Mouse (Mus musculus) liver, embryonic 14.5 days (tissue): Measurements from ENCODE around the gene Lpar5. TPM values are rescaled to one million over a fixed set of nuclear protein-coding genes. Genes with fewer than 3 reads are reported as not detected.

Experiments
- ATAC-seq: fragments of 200-750 bp; cut with Nextera tagmentation; 2 replicates; pipeline ENCODE4 v1.8.0; 2017; ENCODE audit warnings: moderate number of reproducible peaks, mild to moderate bottlenecking, moderate library complexity; ENCODE audit not compliant: insufficient read depth
- DNase-seq, 3 experiments: peaks; one replicate each; pipeline ENCODE4 v3.0.0-alpha.2; 2012 to 2013; ENCODE audit warnings: low read depth in 3 of 3, low spot score in 3 of 3
- H3K27ac ChIP-seq: fragments of 300-500 bp; sonication (generic); 2 replicates; pipeline ENCODE4 v1.5.1; 2014; ENCODE audit warnings: moderate library complexity, mild to moderate bottlenecking, control low read depth, inconsistent platforms
- H3K27me3 ChIP-seq: fragments of 300-500 bp; sonication (generic); 2 replicates; pipeline ENCODE4 v1.6.1; 2014; ENCODE audit warnings: mild to moderate bottlenecking, low read length, moderate library complexity; ENCODE audit not compliant: control insufficient read depth, insufficient read depth
- H3K36me3 ChIP-seq: fragments of 300-500 bp; sonication (generic); replicated peaks from 2 replicates; pipeline ENCODE4 v1.6.1; 2014; ENCODE audit warnings: low read depth; ENCODE audit not compliant: control insufficient read depth, insufficient read depth
- H3K4me1 ChIP-seq, 2 experiments: fragments of 200-500 bp in 1 of 2; fragments of 300-500 bp in 1 of 2; sonication (generic) in 1 of 2; replicated peaks; 2 replicates each; pipeline ENCODE4 v1.6.1; 2012 to 2014; ENCODE audit warnings: antibody characterized with exemption in 1 of 2, inconsistent platforms in 1 of 2, low read length in 1 of 2; ENCODE audit not compliant: control insufficient read depth in 2 of 2, insufficient read depth in 2 of 2
- H3K4me2 ChIP-seq: fragments of 300-500 bp; sonication (generic); 2 replicates; pipeline ENCODE4 v1.6.1; 2014; ENCODE audit warnings: low read depth, mild to moderate bottlenecking, control low read depth, moderate library complexity
- H3K4me3 ChIP-seq, 2 experiments: fragments of 200-500 bp in 1 of 2; fragments of 300-500 bp in 1 of 2; sonication (generic) in 1 of 2; 2 replicates each; pipeline ENCODE4 v1.5.1; 2012 to 2014; ENCODE audit warnings: low read depth in 2 of 2, low read length in 2 of 2, mild to moderate bottlenecking in 2 of 2, control low read depth in 1 of 2, inconsistent platforms in 1 of 2, moderate library complexity in 1 of 2; ENCODE audit not compliant: insufficient read depth in 1 of 2
- H3K9ac ChIP-seq: fragments of 300-500 bp; sonication (generic); replicated peaks from 2 replicates; pipeline ENCODE4 v1.6.1; 2014; ENCODE audit warnings: mild to moderate bottlenecking, control low read depth, moderate library complexity
- H3K9me3 ChIP-seq: fragments of 300-500 bp; sonication (generic); 2 replicates; pipeline ENCODE4 v1.6.1; 2016; ENCODE audit warnings: low read length, mixed read lengths; ENCODE audit not compliant: control insufficient read depth
- CTCF ChIP-seq: IDR thresholded peaks from 2 replicates; pipeline ENCODE4 v1.5.1; 2016; ENCODE audit warnings: antibody characterized with exemption, low read depth, control low read depth
- EP300 ChIP-seq: IDR thresholded peaks from 2 replicates; pipeline ENCODE4 v1.6.1; 2016; ENCODE audit warnings: antibody characterized with exemption, low read depth
- WGBS: fragments of 180-500 bp; shearing (Covaris S2); extraction: QIAGEN DNeasy Blood & Tissue Kit; methylation state at CpG from one replicate; pipeline ENCODE4 v1.1.7; 2014; ENCODE audit not compliant: insufficient replicate concordance; 5-methylcytosine and 5-hydroxymethylcytosine counted together
- polyA plus RNA-seq, 2 experiments: library from polyadenylated mRNA; depleted of rRNA in 1 of 2; stranded (reverse) in 1 of 2; unstranded in 1 of 2; fragments of >200 nt; fragmentation: Nextera tagmentation in 1 of 2; extraction: Ambion mirVana in 1 of 2; gene quantifications; 2 replicates each; pipeline versions ENCODE4 v1.2.1 to v1.2.3; 2012 to 2014

The Lpar5 gene
- polyA plus RNA-seq, 2 experiments = 1.0 to 1.6 TPM

DNA sequence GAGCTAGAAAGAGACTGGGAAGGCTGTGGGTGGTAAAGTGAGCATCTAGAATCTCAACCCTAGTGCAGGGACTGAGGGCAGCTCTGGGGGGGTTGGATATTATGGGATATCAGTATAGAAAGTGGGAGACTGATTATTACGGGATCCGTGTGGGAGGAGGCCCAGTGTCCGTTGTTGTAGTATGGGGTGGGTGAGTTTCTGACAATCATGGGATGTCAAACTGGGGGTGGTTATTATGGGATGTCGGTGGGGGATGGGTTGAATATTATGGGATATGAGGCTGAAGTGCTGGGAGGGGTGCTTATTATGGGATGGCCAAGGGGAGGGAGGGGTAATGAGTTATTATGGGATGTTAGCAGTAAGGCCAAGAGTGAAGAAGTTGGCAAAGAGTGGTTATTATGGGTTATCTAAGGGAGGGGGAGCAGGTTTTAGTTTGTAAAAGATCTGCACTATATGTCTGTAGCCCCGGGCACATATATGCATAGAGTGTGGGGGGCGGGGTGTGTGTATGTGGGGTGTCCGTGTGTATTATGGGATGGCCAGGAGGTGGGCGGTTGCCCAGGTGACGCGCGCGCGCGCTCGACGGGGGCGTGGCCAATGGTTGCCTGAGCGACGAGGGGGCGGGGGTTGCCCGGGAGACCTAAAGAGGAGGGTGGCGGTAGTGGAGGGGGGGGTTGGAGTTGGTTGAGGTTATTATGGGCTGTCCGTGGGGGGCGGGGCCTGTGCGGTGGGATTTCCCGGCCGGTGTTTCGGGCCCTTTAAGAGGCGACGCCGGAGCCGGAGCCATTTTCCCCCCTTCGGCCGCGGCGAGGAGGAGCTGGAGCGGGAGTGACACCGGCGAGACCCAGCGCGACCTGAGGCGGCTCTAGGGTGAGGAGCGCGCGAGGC, 27.9 kb downstream of the Lpar5 start, which contains the start of gene Chd4:
Chd4 (plus strand) TSS at position 591 of the 888 bp plus-strand sequence.
- H3K9me3 ChIP-seq = no peaks in the 10 kb centered on the region
- peak within 1 kb of the TSS; percentile 82 for H3K27ac ChIP-seq
- TF ChIP-seq EP300 (no peak), CTCF (no peak)
- H3K4me1 ChIP-seq = peaks cover 32 to 34% of the 10 kb centered on the region in 2 experiments
- DNase-seq (peak; percentile 82 to 85 (median 84)), ATAC-seq (peak; percentile 80)
- H3K4me3 ChIP-seq = peak within 1 kb of the TSS; percentile 85 to 88
- H3K27me3 ChIP-seq = no peaks in the 10 kb centered on the region
- H3K36me3 ChIP-seq = peaks cover 21% of the 10 kb centered on the region
- WGBS = 2% methylated on average over 34 of the region's 45 CpGs
- peak within 1 kb of the TSS; percentile 88 for H3K9ac ChIP-seq
- H3K4me2 ChIP-seq = peak within 1 kb of the TSS; percentile 89

DNA sequence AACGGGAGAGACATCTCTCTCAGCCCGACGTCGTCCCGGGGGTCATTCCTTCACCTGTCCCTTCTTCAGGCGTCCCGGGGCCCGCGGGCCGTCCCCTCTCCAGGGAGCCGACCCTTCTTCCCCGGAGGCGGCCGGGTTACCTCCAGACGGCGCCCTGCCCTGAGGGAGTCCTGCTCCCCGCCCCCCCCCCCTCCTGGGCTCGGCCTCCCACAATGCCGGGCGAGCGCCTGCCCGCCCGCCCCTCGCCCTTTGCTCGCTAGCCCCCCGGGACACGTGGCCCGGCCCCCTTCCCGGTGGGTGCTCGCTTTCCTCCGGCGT, 28.5 kb downstream of the Lpar5 start:
- Histone ChIP-seq H3K4me3 (peak overlapping the region; percentile 85 to 88), H3K4me2 (peak overlapping the region; percentile 89), H3K9ac (peak overlapping the region; percentile 88), H3K9me3 (no peaks in the 10 kb centered on the region), H3K4me1 (peaks cover 30% of the 10 kb centered on the region in 2 experiments), H3K36me3 (peaks cover 27% of the 10 kb centered on the region), H3K27me3 (no peaks in the 10 kb centered on the region), H3K27ac (peak overlapping the region; percentile 82)
- peak; percentile 52 for ATAC-seq
- TF ChIP-seq CTCF (no peak), EP300 (no peak)
- DNase-seq = no peak
- WGBS = 0% methylated on average over 16 of the region's 32 CpGs

DNA sequence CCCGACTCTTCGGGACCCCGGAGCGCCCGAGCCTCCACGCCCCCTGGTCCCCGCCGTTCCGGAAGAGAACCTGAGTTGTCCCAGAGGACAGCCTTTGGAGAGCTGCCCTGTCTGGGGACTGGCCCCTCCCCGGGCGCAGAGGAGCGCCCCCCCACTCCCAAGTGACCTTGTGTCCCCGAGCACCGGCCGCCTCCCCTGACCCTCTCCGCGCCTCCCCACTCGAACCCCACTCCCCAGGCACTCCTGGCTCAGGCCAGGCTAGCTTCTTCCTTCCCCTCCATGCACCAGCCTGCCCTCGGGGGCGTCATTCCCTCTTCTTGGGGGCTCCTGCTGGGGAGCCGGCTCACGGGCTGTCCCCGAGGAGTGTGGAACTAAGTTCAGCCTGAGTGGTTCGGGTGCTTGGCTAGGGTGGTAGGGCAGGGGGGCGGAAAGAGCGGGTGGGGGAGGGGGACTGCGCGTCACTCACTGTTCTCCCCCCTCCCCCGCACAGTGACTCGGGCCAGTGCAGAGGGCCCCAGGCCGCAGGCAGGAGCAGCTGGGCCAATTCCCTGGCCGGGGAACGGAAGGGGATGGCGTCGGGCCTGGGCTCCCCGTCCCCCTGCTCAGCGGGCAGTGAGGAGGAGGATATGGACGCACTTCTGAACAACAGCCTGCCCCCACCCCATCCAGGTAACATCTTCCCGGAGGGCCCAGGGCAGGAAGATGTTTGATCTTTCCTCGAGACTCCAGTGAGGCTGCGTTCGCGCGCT, 29.1 kb downstream of the Lpar5 start:
- 1% methylated on average over 41 of the region's 44 CpGs for WGBS
- Histone ChIP-seq H3K4me2 (peak overlapping the region; percentile 89), H3K4me1 (peaks cover 30% of the 10 kb centered on the region in 2 experiments), H3K27ac (peak overlapping the region; percentile 82), H3K27me3 (no peaks in the 10 kb centered on the region), H3K9me3 (no peaks in the 10 kb centered on the region), H3K9ac (peak overlapping the region; percentile 88), H3K36me3 (peaks cover 33% of the 10 kb centered on the region), H3K4me3 (peak overlapping the region; percentile 85 to 88)
- no peak for DNase-seq
- no peak for TF ChIP-seq EP300
- no peak for TF ChIP-seq CTCF
- ATAC-seq = peak; percentile 27

DNA sequence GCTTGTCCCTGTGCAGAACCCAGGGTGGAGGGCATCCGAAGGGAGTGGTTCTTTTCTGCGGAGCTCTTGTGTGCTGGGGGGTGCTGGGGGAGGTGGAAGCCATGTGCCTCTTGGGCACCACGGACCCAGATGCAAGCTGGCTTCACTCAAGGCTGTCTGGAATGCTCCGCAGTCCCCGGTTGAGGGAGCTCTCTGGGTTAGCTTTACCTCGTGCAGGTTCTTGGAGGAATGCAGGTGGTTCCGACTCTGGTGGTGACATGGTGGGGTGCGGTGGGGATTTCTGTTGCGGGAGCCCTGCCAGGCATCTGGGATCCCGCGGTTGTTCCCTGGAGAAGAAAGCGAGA, 29.6 kb downstream of the Lpar5 start:
- Histone ChIP-seq H3K4me3 (peak overlapping the region; percentile 85 to 88), H3K9me3 (no peaks in the 10 kb centered on the region), H3K9ac (peak overlapping the region; percentile 88), H3K4me1 (peaks cover 30% of the 10 kb centered on the region in 2 experiments), H3K4me2 (peak overlapping the region; percentile 89), H3K27ac (no peak overlapping the region; the same call in 1 of the 2 replicates), H3K27me3 (no peaks in the 10 kb centered on the region), H3K36me3 (peaks cover 38% of the 10 kb centered on the region)
- ATAC-seq (peak; percentile 6; the same call in 1 of the 2 replicates), DNase-seq (no peak)
- WGBS = 4% methylated on average over 12 of the region's 12 CpGs
- TF ChIP-seq EP300 (no peak), CTCF (no peak; the same call in 1 of the 2 replicates)

DNA sequence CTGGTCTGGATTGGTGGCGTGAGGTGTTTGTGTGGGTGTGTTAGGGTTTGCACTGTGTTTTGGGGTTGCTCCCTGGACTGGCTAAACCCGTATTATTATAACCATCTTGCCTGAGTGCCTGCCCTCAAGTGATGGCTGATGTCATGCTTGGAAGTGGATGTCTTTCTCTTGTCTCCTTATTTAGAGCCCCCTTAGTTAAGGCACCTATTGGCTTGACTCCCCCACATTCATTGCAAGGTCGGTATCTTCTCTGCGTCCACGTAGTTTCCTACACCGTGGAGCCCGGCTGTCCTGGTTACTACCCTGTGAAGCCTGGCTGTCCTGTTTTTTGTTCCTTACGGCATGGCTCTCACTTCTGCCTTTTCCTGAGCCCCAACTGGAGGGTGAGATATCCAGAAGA, 30.2 kb downstream of the Lpar5 start:
- Histone ChIP-seq H3K9ac (peak overlapping the region; percentile 88), H3K27me3 (no peaks in the 10 kb centered on the region), H3K4me2 (peak overlapping the region; percentile 89), H3K27ac (no peak overlapping the region), H3K4me3 (peak overlapping the region; percentile 85 to 88), H3K4me1 (peaks cover 30 to 32% of the 10 kb centered on the region in 2 experiments), H3K9me3 (no peaks in the 10 kb centered on the region), H3K36me3 (peaks cover 44% of the 10 kb centered on the region)
- TF ChIP-seq CTCF = no peak
- TF ChIP-seq EP300 = no peak
- DNase-seq (no peak), ATAC-seq (no peak)
- 57% methylated on average over 8 of the region's 8 CpGs for WGBS
